Mouse (Mus musculus) limb, embryonic 11.5 days (tissue): ENCODE data around the gene Rab5c. TPM values are rescaled to one million over a fixed set of nuclear protein-coding genes. Genes with fewer than 3 reads are reported as not detected.

Experiments used
- ATAC-seq: fragments of 200-750 bp; cut with Nextera tagmentation; 2 replicates; pipeline ENCODE4 v1.8.0; 2017; ENCODE audit warnings: low read depth; ENCODE audit not compliant: insufficient number of reproducible peaks, low FRiP score, low TSS enrichment
- DNase-seq: peaks from one replicate; pipeline ENCODE4 v3.0.0-alpha.2; 2015; ENCODE audit warnings: low spot score
- H3K27ac ChIP-seq: fragments of 300-500 bp; sonication (generic); replicated peaks from 2 replicates; pipeline ENCODE4 v1.5.1; 2014; ENCODE audit warnings: low read depth, mild to moderate bottlenecking, low read length
- H3K27me3 ChIP-seq: fragments of 300-500 bp; sonication (generic); 2 replicates; pipeline ENCODE4 v1.6.1; 2014; ENCODE audit warnings: mild to moderate bottlenecking, low read length, mixed read lengths; ENCODE audit not compliant: control insufficient read depth, insufficient read depth
- H3K36me3 ChIP-seq: fragments of 300-500 bp; sonication (generic); 2 replicates; pipeline ENCODE4 v1.6.1; 2014; ENCODE audit warnings: mild to moderate bottlenecking, low read length, moderate library complexity, mixed read lengths; ENCODE audit not compliant: control insufficient read depth, insufficient read depth
- H3K4me1 ChIP-seq: fragments of 300-500 bp; sonication (generic); 2 replicates; pipeline ENCODE4 v1.6.1; 2014; ENCODE audit warnings: low read length, mixed read lengths; ENCODE audit not compliant: control insufficient read depth, insufficient read depth
- H3K4me2 ChIP-seq: fragments of 300-500 bp; sonication (generic); 2 replicates; pipeline ENCODE4 v1.6.1; 2014; ENCODE audit warnings: low read depth, mild to moderate bottlenecking, moderate library complexity; ENCODE audit not compliant: severe bottlenecking
- H3K4me3 ChIP-seq: fragments of 300-500 bp; sonication (generic); 2 replicates; pipeline ENCODE4 v1.5.1; 2014; ENCODE audit warnings: low read depth, low read length
- H3K9ac ChIP-seq: fragments of 300-500 bp; sonication (generic); 2 replicates; pipeline ENCODE4 v1.6.1; 2014; ENCODE audit warnings: mild to moderate bottlenecking, low read length
- H3K9me3 ChIP-seq: fragments of 300-500 bp; sonication (generic); 2 replicates; pipeline ENCODE4 v1.6.1; 2016; ENCODE audit warnings: low read length; ENCODE audit not compliant: control insufficient read depth
- WGBS: fragments of 180-500 bp; shearing (Covaris S2); extraction: QIAGEN DNeasy Blood & Tissue Kit; methylation state at CpG from one replicate; pipeline ENCODE4 v1.1.7; 2014; 5-methylcytosine and 5-hydroxymethylcytosine counted together
- polyA plus RNA-seq: library from polyadenylated mRNA; unstranded; fragments of >200 nt; fragmentation: Nextera tagmentation; extraction: Ambion mirVana; gene quantifications from 2 replicates; pipeline ENCODE4 v1.2.1, GENCODE M21; 2014

Gene Rab5c
- polyA plus RNA-seq, 1 experiment from 2014 or later, result 68.7 TPM

GRCm38 (mm10) chr11:100722493-100723028 lies 15.5 kb downstream of the Rab5c start:
- WGBS, result 56% methylated on average over 2 of the region's 2 CpGs
- Histone ChIP-seq H3K27me3 (no peaks in the 10 kb centered on the region), H3K9ac (no peak overlapping the region), H3K4me2 (no peak overlapping the region), H3K4me3 (no peak overlapping the region), H3K27ac (no peak overlapping the region), H3K4me1 (peaks cover 7% of the 10 kb centered on the region; the same call in 1 of the 2 replicates), H3K9me3 (no peaks in the 10 kb centered on the region), H3K36me3 (peaks cover 5% of the 10 kb centered on the region; the same call in 1 of the 2 replicates)
- DNase-seq (no peak), ATAC-seq (no peak)

- no peak for DNase-seq
- no peak overlapping the region for H3K9ac ChIP-seq
- ATAC-seq, result no peak
- H3K4me3 ChIP-seq, result no peak overlapping the region
- H3K4me2 ChIP-seq, result no peak overlapping the region
- peaks cover 7% of the 10 kb centered on the region; the same call in 1 of the 2 replicates for H3K4me1 ChIP-seq
- no peaks in the 10 kb centered on the region for H3K27me3 ChIP-seq
- H3K27ac ChIP-seq, result no peak overlapping the region
- H3K9me3 ChIP-seq, result no peaks in the 10 kb centered on the region
- H3K36me3 ChIP-seq, result peaks cover 6% of the 10 kb centered on the region; the same call in 1 of the 2 replicates
- 84% methylated on average over 8 of the region's 8 CpGs for WGBS
These were observed 16.1 kb downstream of the Rab5c start for GRCm38 (mm10) chr11:100721776-100722492.

- Histone ChIP-seq H3K27me3 (no peaks in the 10 kb centered on the region), H3K36me3 (peaks cover 8% of the 10 kb centered on the region; the same call in 1 of the 2 replicates), H3K4me2 (no peak overlapping the region), H3K4me1 (peaks cover 7% of the 10 kb centered on the region; the same call in 1 of the 2 replicates), H3K9ac (no peak overlapping the region), H3K9me3 (no peaks in the 10 kb centered on the region), H3K27ac (no peak overlapping the region), H3K4me3 (no peak overlapping the region)
- no peak for DNase-seq
- WGBS, result 86% methylated on average over 4 of the region's 4 CpGs
- ATAC-seq, result no peak
These were observed 16.8 kb downstream of the Rab5c start for GRCm38 (mm10) chr11:100721254-100721653.

GRCm38 (mm10) chr11:100720345-100720744 lies 17.7 kb downstream of the Rab5c start:
- 86% methylated on average over 5 of the region's 5 CpGs for WGBS
- Histone ChIP-seq H3K27ac (no peak overlapping the region), H3K4me2 (no peak overlapping the region), H3K9me3 (no peaks in the 10 kb centered on the region), H3K36me3 (peaks cover 14% of the 10 kb centered on the region), H3K4me1 (peaks cover 7% of the 10 kb centered on the region; the same call in 1 of the 2 replicates), H3K27me3 (no peaks in the 10 kb centered on the region), H3K4me3 (no peak overlapping the region), H3K9ac (no peak overlapping the region)
- ATAC-seq, result no peak
- no peak for DNase-seq

GRCm38 (mm10) chr11:100719893-100720292 lies 18.1 kb downstream of the Rab5c start:
- H3K36me3 ChIP-seq, result peaks cover 14% of the 10 kb centered on the region
- H3K9ac ChIP-seq, result no peak overlapping the region
- H3K4me3 ChIP-seq, result no peak overlapping the region
- no peak for DNase-seq
- ATAC-seq, result no peak
- H3K27ac ChIP-seq, result no peak overlapping the region
- H3K4me1 ChIP-seq, result peaks cover 3% of the 10 kb centered on the region; the same call in 1 of the 2 replicates
- H3K4me2 ChIP-seq, result no peak overlapping the region
- no peaks in the 10 kb centered on the region for H3K27me3 ChIP-seq
- 85% methylated on average over 11 of the region's 11 CpGs for WGBS
- H3K9me3 ChIP-seq, result no peaks in the 10 kb centered on the region

- Histone ChIP-seq H3K4me2 (no peak overlapping the region), H3K4me3 (no peak overlapping the region), H3K27me3 (no peaks in the 10 kb centered on the region), H3K27ac (no peak overlapping the region), H3K9ac (no peak overlapping the region), H3K9me3 (no peaks in the 10 kb centered on the region), H3K4me1 (peaks cover 3% of the 10 kb centered on the region), H3K36me3 (peaks cover 14% of the 10 kb centered on the region)
- DNase-seq (no peak), ATAC-seq (no peak)
- 85% methylated on average over 3 of the region's 3 CpGs for WGBS
These were observed 18.7 kb downstream of the Rab5c start for GRCm38 (mm10) chr11:100719312-100719711.

GRCm38 (mm10) chr11:100718866-100719265 lies 19.1 kb downstream of the Rab5c start:
- Histone ChIP-seq H3K36me3 (peaks cover 14% of the 10 kb centered on the region), H3K4me1 (peaks cover 7% of the 10 kb centered on the region)

GRCm38 (mm10) chr11:100718462-100718861 lies 19.6 kb downstream of the Rab5c start:
- no peaks in the 10 kb centered on the region for H3K9me3 ChIP-seq
- H3K36me3 ChIP-seq, result peaks cover 14% of the 10 kb centered on the region
- no peak overlapping the region for H3K4me3 ChIP-seq
- WGBS, result 91% methylated on average over 7 of the region's 7 CpGs
- H3K4me1 ChIP-seq, result peaks cover 11% of the 10 kb centered on the region
- ATAC-seq (no peak), DNase-seq (no peak)
- no peak overlapping the region for H3K27ac ChIP-seq
- no peak overlapping the region for H3K4me2 ChIP-seq
- H3K27me3 ChIP-seq, result no peaks in the 10 kb centered on the region
- no peak overlapping the region for H3K9ac ChIP-seq

More at GRCm38 (mm10) chr11:100718866-100719265, 19.1 kb downstream of the Rab5c start:
- no peak overlapping the region for H3K4me2 ChIP-seq
- DNase-seq (no peak), ATAC-seq (no peak)
- WGBS, result 87% methylated on average over 4 of the region's 4 CpGs
- no peak overlapping the region for H3K27ac ChIP-seq
- H3K4me3 ChIP-seq, result no peak overlapping the region
- no peak overlapping the region for H3K9ac ChIP-seq
- no peaks in the 10 kb centered on the region for H3K9me3 ChIP-seq
- H3K27me3 ChIP-seq, result no peaks in the 10 kb centered on the region
